Mouse (Mus musculus): ENCODE results near the gene Amotl2.

- TF ChIP-seq CTCF (IDR thresholded peaks at IDR 0.05; ENCODE audit: borderline replicate concordance, control insufficient read depth, extremely low read depth, insufficient read depth, low read length, poor library complexity) (no peak), POLR2A (IDR thresholded peaks at IDR 0.05; ENCODE audit: control insufficient read depth, extremely low read depth, insufficient read depth, low read length, poor library complexity) (no peak)
These were observed 5.0 kb downstream of the Amotl2 start for GRCm38 (mm10) chr9:102721406-102721978.
